ENCODE assay signal across 1 mouse cellular context in the genomic region with DNA sequence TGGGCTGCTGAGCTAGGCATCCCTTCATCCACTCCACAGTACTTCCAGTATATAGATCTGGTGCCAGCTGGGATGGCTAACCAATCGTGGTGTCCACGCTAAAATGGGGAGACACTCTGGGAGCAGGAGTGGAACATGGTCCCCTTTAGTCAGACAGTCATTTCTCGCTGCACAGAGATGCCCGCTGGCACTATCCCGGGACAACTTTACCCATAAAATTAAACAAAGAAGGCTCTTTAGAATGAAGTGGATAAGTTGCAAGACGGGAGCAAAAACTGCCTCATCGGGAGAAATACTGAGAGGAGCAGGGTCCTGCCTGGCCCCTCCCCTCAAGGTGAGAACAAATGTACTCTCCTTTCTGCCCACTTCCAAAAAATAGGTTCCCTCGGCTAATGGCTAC.
TF ChIP-seq lines count a peak whose summit lies in the region.

No protein-coding gene starts in this region.

TF ChIP-seq in ES-E14, 5 proteins besides CTCF, POLR2A, EP300 and RAD21:
- no peak for TF ChIP-seq ZC3H11A (IDR thresholded peaks at IDR 0.05; ENCODE audit: borderline replicate concordance, low read depth, low read length)
- TF ChIP-seq ZNF384 (IDR thresholded peaks at IDR 0.05; ENCODE audit: low read depth, low read length): no peak
- TF ChIP-seq HCFC1 (IDR thresholded peaks at IDR 0.05; ENCODE audit: borderline replicate concordance, insufficient read depth, low read length): no peak
- TF ChIP-seq CHD2 (IDR thresholded peaks at IDR 0.05; ENCODE audit: low read depth, low read length): no peak
- no peak for TF ChIP-seq MAFK (IDR thresholded peaks at IDR 0.05; ENCODE audit: insufficient read depth, low read depth, low read length)
